Mouse (Mus musculus) E14TG2a.4 (cell line): ENCODE measurements around the gene Vps29.

Experiments used
- H3K27me3 ChIP-seq: 2 replicates; pipeline ENCODE4 v1.6.1; 2014; ENCODE audit warnings: low read length, control low read depth; ENCODE audit not compliant: insufficient read depth
- H3K36me3 ChIP-seq: 2 replicates; pipeline ENCODE4 v1.6.1; 2014; ENCODE audit warnings: low read length, control low read depth; ENCODE audit not compliant: insufficient read depth
- H3K4me1 ChIP-seq: replicated peaks from 2 replicates; pipeline ENCODE4 v1.6.1; 2014; ENCODE audit warnings: low read depth, low read length, control low read depth
- H3K4me3 ChIP-seq: replicated peaks from 2 replicates; pipeline ENCODE4 v1.5.1; 2014; ENCODE audit warnings: mild to moderate bottlenecking, low read length
- H3K9me3 ChIP-seq: 2 replicates; pipeline ENCODE4 v1.6.1; 2014; ENCODE audit warnings: low read length, control low read depth
- CTCF ChIP-seq: conservative IDR thresholded peaks from 2 replicates; pipeline ENCODE4 v1.5.1; 2014; ENCODE audit warnings: low read length
- NANOG ChIP-seq: IDR thresholded peaks from 2 replicates; pipeline ENCODE4 v1.6.1; 2014; ENCODE audit warnings: borderline replicate concordance, low read length, mixed read lengths
- POU5F1 ChIP-seq: IDR thresholded peaks from 2 replicates; pipeline ENCODE4 v1.6.1; 2014; ENCODE audit warnings: low read length, borderline replicate concordance

Gene Vps29

GRCm38 (mm10) chr5:122324608-122325431 is 29.3 kb upstream of the Vps29 start:
- peaks cover 77% of the 10 kb centered on the region for H3K36me3 ChIP-seq
- no peaks in the 10 kb centered on the region for H3K9me3 ChIP-seq
- H3K4me1 ChIP-seq = peaks cover 49% of the 10 kb centered on the region
- H3K27me3 ChIP-seq = no peaks in the 10 kb centered on the region
- TF ChIP-seq NANOG (no peak), CTCF (no peak), POU5F1 (no peak)
- no peak overlapping the region for H3K4me3 ChIP-seq

- Histone ChIP-seq H3K4me3 (no peak overlapping the region), H3K4me1 (peaks cover 44% of the 10 kb centered on the region), H3K9me3 (no peaks in the 10 kb centered on the region), H3K36me3 (peaks cover 71% of the 10 kb centered on the region), H3K27me3 (no peaks in the 10 kb centered on the region)
- no peak for TF ChIP-seq NANOG
- no peak for TF ChIP-seq POU5F1
- no peak for TF ChIP-seq CTCF
Measured at GRCm38 (mm10) chr5:122325477-122325876, 28.7 kb upstream of the Vps29 start.

GRCm38 (mm10) chr5:122327283-122327682 is 26.9 kb upstream of the Vps29 start:
- no peaks in the 10 kb centered on the region for H3K9me3 ChIP-seq
- no peak for TF ChIP-seq NANOG
- no peak for TF ChIP-seq CTCF
- no peak for TF ChIP-seq POU5F1
- H3K4me1 ChIP-seq = peaks cover 44% of the 10 kb centered on the region
- peaks cover 52% of the 10 kb centered on the region for H3K36me3 ChIP-seq
- H3K27me3 ChIP-seq = no peaks in the 10 kb centered on the region
- H3K4me3 ChIP-seq = no peak overlapping the region

- Histone ChIP-seq H3K4me3 (no peak overlapping the region), H3K4me1 (peaks cover 33% of the 10 kb centered on the region), H3K36me3 (peaks cover 43% of the 10 kb centered on the region), H3K9me3 (no peaks in the 10 kb centered on the region), H3K27me3 (no peaks in the 10 kb centered on the region)
- TF ChIP-seq CTCF = no peak
- no peak for TF ChIP-seq POU5F1
- no peak for TF ChIP-seq NANOG
Measured at GRCm38 (mm10) chr5:122330269-122330668, 23.9 kb upstream of the Vps29 start.

GRCm38 (mm10) chr5:122334682-122335081 is 19.5 kb upstream of the Vps29 start:
- TF ChIP-seq POU5F1 = no peak
- TF ChIP-seq NANOG = no peak
- no peak for TF ChIP-seq CTCF

GRCm38 (mm10) chr5:122336554-122337294 is 17.4 kb upstream of the Vps29 start:
- peaks cover 11% of the 10 kb centered on the region for H3K4me1 ChIP-seq
- no peak overlapping the region for H3K4me3 ChIP-seq
- H3K9me3 ChIP-seq = no peaks in the 10 kb centered on the region
- no peak for TF ChIP-seq CTCF
- no peak for TF ChIP-seq POU5F1
- no peak for TF ChIP-seq NANOG
- peaks cover 61% of the 10 kb centered on the region for H3K36me3 ChIP-seq
- no peaks in the 10 kb centered on the region for H3K27me3 ChIP-seq

More at GRCm38 (mm10) chr5:122334682-122335081, 19.5 kb upstream of the Vps29 start:
- H3K27me3 ChIP-seq = no peaks in the 10 kb centered on the region
- H3K4me1 ChIP-seq = peaks cover 20% of the 10 kb centered on the region
- no peaks in the 10 kb centered on the region for H3K9me3 ChIP-seq
- peaks cover 43% of the 10 kb centered on the region for H3K36me3 ChIP-seq
- H3K4me3 ChIP-seq = no peak overlapping the region

GRCm38 (mm10) chr5:122342874-122343273 is 11.3 kb upstream of the Vps29 start:
- peaks cover 20% of the 10 kb centered on the region for H3K4me1 ChIP-seq
- no peak for TF ChIP-seq POU5F1
- TF ChIP-seq NANOG = no peak
- no peak for TF ChIP-seq CTCF
- H3K9me3 ChIP-seq = no peaks in the 10 kb centered on the region
- H3K27me3 ChIP-seq = no peaks in the 10 kb centered on the region
- H3K4me3 ChIP-seq = no peak overlapping the region
- H3K36me3 ChIP-seq = peaks cover 53% of the 10 kb centered on the region

- Histone ChIP-seq H3K36me3 (peaks cover 46% of the 10 kb centered on the region), H3K27me3 (no peaks in the 10 kb centered on the region), H3K4me3 (no peak overlapping the region), H3K4me1 (peaks cover 20% of the 10 kb centered on the region), H3K9me3 (no peaks in the 10 kb centered on the region)
- TF ChIP-seq CTCF = no peak
- no peak for TF ChIP-seq NANOG
Measured at GRCm38 (mm10) chr5:122343768-122344167, 10.4 kb upstream of the Vps29 start.

GRCm38 (mm10) chr5:122344260-122344659 is 9.9 kb upstream of the Vps29 start:
- H3K9me3 ChIP-seq = no peaks in the 10 kb centered on the region
- no peak overlapping the region for H3K4me3 ChIP-seq
- TF ChIP-seq NANOG = no peak
- TF ChIP-seq CTCF = peak; percentile 78
- H3K36me3 ChIP-seq = peaks cover 42% of the 10 kb centered on the region
- no peaks in the 10 kb centered on the region for H3K27me3 ChIP-seq
- H3K4me1 ChIP-seq = peaks cover 20% of the 10 kb centered on the region
